Mouse (Mus musculus): ENCODE data around the gene Tekt5. TPM values are rescaled to one million over a fixed set of nuclear protein-coding genes. Genes with fewer than 3 reads are reported as not detected.

Gene Tekt5
- polyA plus RNA-seq, 1 experiment, result 0.14 TPM

- Histone ChIP-seq H3K36me3 (ENCODE audit: control insufficient read depth, insufficient read depth, low read length) (no peaks in the 10 kb centered on the region), H3K4me1 (ENCODE audit: control insufficient read depth, insufficient read depth, insufficient read length) (peaks cover 5% of the 10 kb centered on the region; the same call in 1 of the 2 replicates), H3K27me3 (ENCODE audit: control insufficient read depth, insufficient read depth, low read length) (no peaks in the 10 kb centered on the region), H3K27ac (ENCODE audit: insufficient read depth, low read length) (no peak overlapping the region), H3K4me3 (ENCODE audit: extremely low read depth, insufficient read depth, insufficient read length) (no peak overlapping the region)
- no peak for DNase-seq (ENCODE audit: low read depth in 1 of 2, low spot score in 2 of 2)
- TF ChIP-seq CTCF (IDR thresholded peaks at IDR 0.05; ENCODE audit: extremely low read depth, insufficient read depth, insufficient read length, insufficient replicate concordance) (no peak), POLR2A (IDR thresholded peaks at IDR 0.05; ENCODE audit: low read depth, low read length) (no peak)
Observed at GRCm38 (mm10) chr16:10355004-10355403, 40.3 kb downstream of the Tekt5 start.

- Histone ChIP-seq H3K4me1 (ENCODE audit: control insufficient read depth, insufficient read depth, insufficient read length) (no peaks in the 10 kb centered on the region), H3K36me3 (ENCODE audit: control insufficient read depth, insufficient read depth, low read length) (no peaks in the 10 kb centered on the region), H3K4me3 (ENCODE audit: extremely low read depth, insufficient read depth, insufficient read length) (no peak overlapping the region), H3K27me3 (ENCODE audit: control insufficient read depth, insufficient read depth, low read length) (no peaks in the 10 kb centered on the region), H3K27ac (ENCODE audit: insufficient read depth, low read length) (no peak overlapping the region)
- DNase-seq (ENCODE audit: low read depth in 1 of 2, low spot score in 2 of 2), result no peak
- TF ChIP-seq CTCF (IDR thresholded peaks at IDR 0.05; ENCODE audit: extremely low read depth, insufficient read depth, insufficient read length, insufficient replicate concordance), result no peak
- 80% methylated on average over 9 of the region's 9 CpGs for WGBS
Observed at GRCm38 (mm10) chr16:10351050-10351636, 44.1 kb downstream of the Tekt5 start.

- WGBS, result 89% methylated on average over 10 of the region's 10 CpGs
- Histone ChIP-seq H3K36me3 (ENCODE audit: control insufficient read depth, insufficient read depth, low read length) (no peaks in the 10 kb centered on the region), H3K27me3 (ENCODE audit: control insufficient read depth, insufficient read depth, low read length) (no peaks in the 10 kb centered on the region), H3K27ac (ENCODE audit: insufficient read depth, low read length) (no peak overlapping the region), H3K4me1 (ENCODE audit: control insufficient read depth, insufficient read depth, insufficient read length) (no peaks in the 10 kb centered on the region), H3K4me3 (ENCODE audit: extremely low read depth, insufficient read depth, insufficient read length) (no peak overlapping the region)
- no peak for DNase-seq (ENCODE audit: low read depth in 1 of 2, low spot score in 2 of 2)
- TF ChIP-seq CTCF (IDR thresholded peaks at IDR 0.05; ENCODE audit: extremely low read depth, insufficient read depth, insufficient read length, insufficient replicate concordance) (no peak), POLR2A (IDR thresholded peaks at IDR 0.05; ENCODE audit: low read depth, low read length) (no peak)
Observed at GRCm38 (mm10) chr16:10349876-10350275, 45.4 kb downstream of the Tekt5 start.

- Histone ChIP-seq H3K4me3 (ENCODE audit: extremely low read depth, insufficient read depth, insufficient read length) (no peak overlapping the region), H3K36me3 (ENCODE audit: control insufficient read depth, insufficient read depth, low read length) (no peaks in the 10 kb centered on the region), H3K27me3 (ENCODE audit: control insufficient read depth, insufficient read depth, low read length) (no peaks in the 10 kb centered on the region), H3K4me1 (ENCODE audit: control insufficient read depth, insufficient read depth, insufficient read length) (no peaks in the 10 kb centered on the region), H3K27ac (ENCODE audit: insufficient read depth, low read length) (no peak overlapping the region)
- TF ChIP-seq CTCF (IDR thresholded peaks at IDR 0.05; ENCODE audit: extremely low read depth, insufficient read depth, insufficient read length, insufficient replicate concordance) (no peak), POLR2A (IDR thresholded peaks at IDR 0.05; ENCODE audit: low read depth, low read length) (no peak)
- 79% methylated on average over 5 of the region's 5 CpGs for WGBS
- no peak for DNase-seq (ENCODE audit: low read depth in 1 of 2, low spot score in 2 of 2)
Observed at GRCm38 (mm10) chr16:10349436-10349835, 45.9 kb downstream of the Tekt5 start.

- Histone ChIP-seq H3K4me3 (ENCODE audit: extremely low read depth, insufficient read depth, insufficient read length) (no peak overlapping the region), H3K27me3 (ENCODE audit: control insufficient read depth, insufficient read depth, low read length) (no peaks in the 10 kb centered on the region), H3K4me1 (ENCODE audit: control insufficient read depth, insufficient read depth, insufficient read length) (no peaks in the 10 kb centered on the region), H3K27ac (ENCODE audit: insufficient read depth, low read length) (no peak overlapping the region), H3K36me3 (ENCODE audit: control insufficient read depth, insufficient read depth, low read length) (no peaks in the 10 kb centered on the region)
- DNase-seq (ENCODE audit: low read depth in 1 of 2, low spot score in 2 of 2), result no peak
- TF ChIP-seq POLR2A (IDR thresholded peaks at IDR 0.05; ENCODE audit: low read depth, low read length), result no peak
- no peak for TF ChIP-seq CTCF (IDR thresholded peaks at IDR 0.05; ENCODE audit: extremely low read depth, insufficient read depth, insufficient read length, insufficient replicate concordance)
- WGBS, result 90% methylated on average over 7 of the region's 7 CpGs
Observed at GRCm38 (mm10) chr16:10347551-10347950, 47.7 kb downstream of the Tekt5 start.

GRCm38 (mm10) chr16:10341110-10341509 is 54.2 kb downstream of the Tekt5 start:
- Histone ChIP-seq H3K4me3 (ENCODE audit: extremely low read depth, insufficient read depth, insufficient read length) (no peak overlapping the region), H3K4me1 (ENCODE audit: control insufficient read depth, insufficient read depth, insufficient read length) (no peaks in the 10 kb centered on the region), H3K36me3 (ENCODE audit: control insufficient read depth, insufficient read depth, low read length) (no peaks in the 10 kb centered on the region), H3K27me3 (ENCODE audit: control insufficient read depth, insufficient read depth, low read length) (no peaks in the 10 kb centered on the region), H3K27ac (ENCODE audit: insufficient read depth, low read length) (no peak overlapping the region)
- TF ChIP-seq POLR2A (IDR thresholded peaks at IDR 0.05; ENCODE audit: low read depth, low read length), result no peak
- no peak for TF ChIP-seq CTCF (IDR thresholded peaks at IDR 0.05; ENCODE audit: extremely low read depth, insufficient read depth, insufficient read length, insufficient replicate concordance)
- no peak for DNase-seq (ENCODE audit: low read depth in 1 of 2, low spot score in 2 of 2)
- WGBS, result 89% methylated on average over 4 of the region's 4 CpGs

GRCm38 (mm10) chr16:10339930-10340329 is 55.4 kb downstream of the Tekt5 start:
- TF ChIP-seq CTCF (IDR thresholded peaks at IDR 0.05; ENCODE audit: extremely low read depth, insufficient read depth, insufficient read length, insufficient replicate concordance) (no peak), POLR2A (IDR thresholded peaks at IDR 0.05; ENCODE audit: low read depth, low read length) (no peak)
- Histone ChIP-seq H3K27ac (ENCODE audit: insufficient read depth, low read length) (no peak overlapping the region), H3K36me3 (ENCODE audit: control insufficient read depth, insufficient read depth, low read length) (no peaks in the 10 kb centered on the region), H3K4me1 (ENCODE audit: control insufficient read depth, insufficient read depth, insufficient read length) (no peaks in the 10 kb centered on the region), H3K27me3 (ENCODE audit: control insufficient read depth, insufficient read depth, low read length) (no peaks in the 10 kb centered on the region), H3K4me3 (ENCODE audit: extremely low read depth, insufficient read depth, insufficient read length) (no peak overlapping the region)
- WGBS, result 87% methylated on average over 10 of the region's 10 CpGs
- DNase-seq (ENCODE audit: low read depth in 1 of 2, low spot score in 2 of 2), result no peak

All from spleen, adult 2 months (tissue).